Mouse (Mus musculus) large intestine, adult 2 months (tissue): ENCODE measurements at regions not wholly inside any gene's neighbourhood (a gene's known extent, or its start where the extent isn't known, plus 50 kb on each side); places are given as distances from the start of the nearest gene placed in this dataset.
A peak's percentile ranks its signal among the peaks of the same experiment; 100 is the strongest.

Experiments
- DNase-seq: peaks from one replicate; pipeline ENCODE4 v3.0.0-alpha.2; 2012; ENCODE audit warnings: low read depth, low spot score
- WGBS: fragments of 180-500 bp; shearing (Covaris S2); methylation state at CpG from one replicate; pipeline ENCODE4 v1.1.7; 2018; 5-methylcytosine and 5-hydroxymethylcytosine counted together

DNA sequence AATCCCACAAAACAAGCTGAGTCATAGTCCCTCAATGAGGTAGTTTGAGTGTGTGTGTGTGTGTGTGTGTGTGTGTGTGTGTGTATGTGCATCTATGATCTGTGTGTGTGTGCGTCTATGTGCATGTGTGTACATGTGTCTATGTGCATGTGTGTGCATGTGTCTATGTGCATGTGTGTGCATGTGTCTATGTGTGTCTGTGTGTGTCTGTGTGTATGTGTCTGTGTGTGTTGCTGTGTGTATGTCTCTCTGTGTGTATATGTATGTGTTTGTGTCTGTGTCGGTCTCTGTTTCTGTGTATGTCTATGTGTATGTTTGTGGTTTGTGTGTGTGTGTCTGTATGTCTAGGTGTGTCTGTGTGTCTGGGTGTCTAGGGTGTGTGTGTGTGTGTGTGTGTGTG lies 309.1 kb upstream of the Brinp3 start:
- 98% methylated on average over 2 of the region's 2 CpGs for WGBS
- DNase-seq: no peak

- no peak for DNase-seq
- WGBS: 77% methylated on average over 1 of the region's 1 CpGs
These were observed 282.9 kb upstream of the Brinp3 start for GRCm38 (mm10) chr1:146211646-146212045.

DNA sequence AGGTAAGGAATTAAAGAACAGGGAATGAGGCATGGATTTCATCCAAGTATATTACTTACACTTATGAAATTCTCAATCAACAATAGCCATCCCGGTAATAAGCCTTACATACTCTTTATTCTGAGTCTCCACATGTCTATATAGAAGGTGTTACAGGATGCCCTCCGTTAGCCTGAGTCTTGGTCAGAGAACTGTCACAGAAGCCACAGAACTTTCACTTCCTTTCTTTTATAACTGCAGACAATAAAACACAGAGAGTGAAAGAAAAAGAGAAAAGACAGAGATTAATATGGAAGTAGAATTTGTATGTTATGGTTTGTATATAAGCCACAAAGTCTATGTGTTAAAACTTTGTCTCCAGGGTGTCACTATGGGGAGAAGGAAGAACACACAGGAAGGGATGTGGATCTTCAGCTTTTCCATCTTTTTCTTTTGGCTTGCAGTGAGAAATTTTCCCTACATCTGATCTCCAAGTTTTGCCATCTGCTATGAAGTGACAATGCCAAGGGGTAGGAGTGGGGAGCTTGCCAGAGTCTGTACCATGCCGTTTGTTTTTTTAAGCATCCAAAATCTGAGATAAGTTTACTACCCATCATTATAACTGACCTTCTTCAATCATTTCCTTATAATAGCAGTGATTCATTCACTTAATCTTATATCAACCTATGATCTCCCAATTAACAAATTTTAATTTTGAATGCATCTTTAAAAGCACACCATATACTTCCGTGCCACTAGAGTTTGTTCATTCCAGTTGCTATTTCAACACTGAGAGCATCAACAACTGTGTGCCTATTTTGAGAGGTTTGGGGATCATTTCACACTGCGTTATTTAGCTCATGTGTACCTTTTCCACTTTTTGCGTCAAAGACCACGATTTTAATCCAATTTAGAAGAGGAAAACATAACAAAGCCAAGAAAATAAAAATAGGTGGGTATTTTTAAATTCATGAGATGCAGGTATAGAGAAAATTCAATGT lies 262.8 kb upstream of the Brinp3 start:
- no peak for DNase-seq
- WGBS: 78% methylated on average over 7 of the region's 7 CpGs

DNA sequence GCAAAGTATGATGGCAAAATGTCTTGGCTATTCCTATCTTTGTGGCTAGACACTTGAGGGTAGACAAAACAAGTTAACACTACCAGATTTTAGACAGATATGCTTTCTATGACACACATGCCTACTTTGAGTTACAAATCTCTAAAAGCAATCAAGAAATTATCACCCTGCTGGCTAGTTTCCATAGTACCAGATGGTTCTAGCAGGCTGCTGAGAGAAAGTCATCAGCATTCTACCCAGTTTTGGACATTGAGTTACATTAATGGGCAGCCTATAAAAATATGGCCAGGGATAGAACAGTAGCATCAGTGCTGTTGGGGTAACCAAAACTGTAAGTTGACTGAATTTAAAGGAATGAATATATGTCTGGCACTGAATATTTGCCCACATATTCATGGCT lies 234.2 kb upstream of the Brinp3 start:
- DNase-seq: no peak

- 88% methylated on average over 4 of the region's 4 CpGs for WGBS
- DNase-seq: no peak
These were observed 195.5 kb upstream of the Brinp3 start for GRCm38 (mm10) chr1:146299031-146299430.

- 84% methylated on average over 4 of the region's 4 CpGs for WGBS
- DNase-seq: no peak
These were observed 182.0 kb upstream of the Brinp3 start for GRCm38 (mm10) chr1:146312547-146312946.

DNA sequence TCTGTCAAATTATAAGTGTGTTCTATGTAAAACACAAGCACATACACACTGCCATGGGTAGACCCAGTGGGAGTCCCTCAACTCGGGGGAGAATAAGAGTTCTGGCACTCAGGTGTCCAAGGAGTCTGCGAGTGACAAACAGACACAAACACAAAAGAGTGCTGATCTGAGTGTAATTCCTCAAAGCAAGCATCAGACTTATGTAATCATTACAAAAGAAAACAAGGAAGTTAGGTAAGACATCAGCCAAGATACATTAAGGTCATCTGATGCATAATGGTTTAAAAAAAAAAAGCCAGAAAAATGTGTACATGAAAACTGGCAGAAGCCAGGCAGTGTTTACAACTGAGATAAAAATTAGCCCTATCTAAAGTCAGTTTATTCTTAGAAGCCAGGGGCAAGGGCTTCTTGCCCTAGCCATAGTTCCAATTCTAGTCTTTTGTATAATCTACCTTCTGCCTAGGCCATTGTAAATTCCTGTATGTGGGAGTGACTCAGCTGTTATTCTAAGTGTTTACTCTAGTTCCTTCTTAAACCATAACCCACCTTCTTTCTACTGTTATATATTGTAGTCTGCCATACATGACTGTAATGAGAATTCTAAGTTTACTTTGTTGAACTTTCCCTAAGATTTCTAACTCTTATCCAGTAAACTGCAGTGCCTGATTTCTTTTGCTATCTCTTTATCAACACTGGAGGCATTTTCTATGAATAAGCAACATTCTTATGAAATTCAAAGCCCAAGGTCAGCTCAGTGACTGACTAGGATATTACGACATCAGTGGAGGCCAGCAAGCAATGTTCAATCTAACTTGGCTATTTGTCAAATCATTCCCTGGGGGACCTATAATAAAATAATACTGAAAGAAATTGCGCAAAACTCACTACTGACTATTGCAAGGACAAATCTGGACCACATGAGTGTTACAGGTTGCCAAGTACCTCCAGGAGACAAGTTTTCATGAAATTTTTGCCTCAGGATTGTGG lies 178.1 kb upstream of the Brinp3 start:
- 62% methylated on average over 4 of the region's 4 CpGs for WGBS
- no peak for DNase-seq

GRCm38 (mm10) chr1:146322026-146322425 lies 172.5 kb upstream of the Brinp3 start:
- DNase-seq: peak; percentile 42
- 23% methylated on average over 1 of the region's 1 CpGs for WGBS

GRCm38 (mm10) chr1:146322862-146323261 lies 171.7 kb upstream of the Brinp3 start:
- DNase-seq: no peak

DNA sequence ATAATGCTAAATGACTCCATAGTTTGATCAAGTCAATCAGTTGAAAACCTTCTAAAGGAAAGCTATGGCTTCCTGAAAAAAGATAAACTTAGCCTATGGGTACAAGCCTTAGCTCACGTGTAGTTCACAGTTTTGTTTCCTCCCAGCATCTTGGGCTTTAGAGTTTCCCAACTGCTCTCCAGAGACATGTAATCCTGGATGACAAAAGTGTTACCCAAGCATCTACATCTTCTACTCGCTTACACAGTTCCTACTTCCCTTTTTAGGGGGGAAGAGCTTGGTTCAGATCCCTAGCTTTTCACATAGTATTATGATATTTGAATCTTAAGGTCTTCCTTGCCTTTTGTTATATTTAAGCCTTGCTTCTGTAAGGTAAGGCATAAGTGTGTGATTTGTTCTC lies 157.5 kb upstream of the Brinp3 start:
- DNase-seq: no peak
- 75% methylated on average over 2 of the region's 2 CpGs for WGBS

DNA sequence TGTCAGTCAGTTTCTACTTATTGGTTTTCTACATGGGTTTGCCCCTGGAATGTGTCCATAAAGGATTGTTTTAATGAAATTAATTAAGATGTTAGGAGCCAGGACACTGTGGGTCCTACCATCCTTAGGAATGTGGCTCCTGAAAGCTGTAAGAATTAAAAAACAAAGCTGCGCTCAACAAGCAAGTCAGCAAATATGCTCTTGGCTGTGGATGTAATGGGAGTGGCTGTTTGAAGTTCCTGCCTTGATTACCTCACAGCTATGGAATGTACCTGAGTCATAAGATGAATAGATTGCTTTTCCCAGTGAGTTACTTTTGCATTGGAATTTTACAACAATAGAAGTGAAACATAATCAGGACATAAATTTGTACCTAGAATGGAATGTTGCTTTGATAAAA lies 137.6 kb upstream of the Brinp3 start:
- WGBS: 29% methylated on average over 1 of the region's 1 CpGs

DNA sequence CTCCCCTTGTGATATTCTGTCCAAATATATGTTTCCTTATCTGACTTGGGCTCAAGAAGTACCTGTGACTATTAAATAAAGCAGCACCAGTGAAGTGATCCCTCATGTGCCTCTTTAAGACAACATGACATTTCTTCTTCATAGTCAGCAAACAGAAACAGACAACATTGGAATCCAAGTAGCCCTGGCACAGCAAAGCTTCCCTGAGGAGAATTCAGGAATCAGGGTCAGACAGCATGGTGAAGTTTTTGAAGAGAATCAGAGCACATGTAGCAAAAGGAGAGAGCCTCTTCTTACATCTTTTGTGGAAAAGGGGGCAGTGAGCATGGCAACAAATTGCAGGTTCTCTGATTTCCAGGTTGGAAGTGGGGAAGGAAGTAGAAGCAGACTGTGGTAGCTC lies 136.3 kb upstream of the Brinp3 start:
- no peak for DNase-seq

More for the DNA sequence above, 137.6 kb upstream of the Brinp3 start:
- DNase-seq: peak; percentile 24

DNA sequence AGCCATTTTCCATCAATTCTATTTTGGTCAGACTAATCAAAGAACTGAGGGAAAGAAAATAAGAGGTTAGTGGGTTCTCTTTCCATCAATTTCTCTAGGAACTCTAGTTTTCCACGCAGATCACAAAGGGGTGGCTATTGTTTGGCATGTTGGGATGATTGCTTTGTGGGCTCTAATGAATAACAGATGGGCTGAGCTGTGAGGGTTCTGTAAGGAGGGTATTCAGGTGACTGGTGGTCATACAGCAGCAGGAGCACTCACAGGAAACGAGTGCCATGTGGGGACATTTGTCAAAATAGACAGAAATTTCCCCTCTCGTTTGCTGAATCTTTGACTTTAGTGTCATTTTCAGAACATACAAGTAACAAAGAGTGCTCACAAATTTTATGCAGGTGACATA lies 134.9 kb upstream of the Brinp3 start:
- WGBS: 56% methylated on average over 3 of the region's 3 CpGs
- no peak for DNase-seq

DNA sequence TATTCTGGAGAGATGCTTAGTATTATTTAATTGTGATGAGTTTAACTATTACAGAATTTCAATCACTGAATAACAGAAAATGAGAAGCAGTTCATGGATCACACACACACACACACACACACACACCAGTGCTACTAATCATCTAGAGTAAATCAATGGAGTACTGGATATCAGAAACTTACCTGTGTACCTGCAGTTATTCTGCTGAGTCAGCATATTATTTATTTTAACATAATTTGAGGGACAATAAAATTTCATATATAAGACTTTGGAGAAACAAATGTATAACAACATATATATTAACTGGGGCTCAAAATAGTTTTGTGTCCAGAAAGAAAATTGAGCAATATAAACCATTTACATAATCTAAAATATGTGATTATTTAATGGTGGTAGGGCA lies 134.4 kb upstream of the Brinp3 start:
- DNase-seq: no peak

DNA sequence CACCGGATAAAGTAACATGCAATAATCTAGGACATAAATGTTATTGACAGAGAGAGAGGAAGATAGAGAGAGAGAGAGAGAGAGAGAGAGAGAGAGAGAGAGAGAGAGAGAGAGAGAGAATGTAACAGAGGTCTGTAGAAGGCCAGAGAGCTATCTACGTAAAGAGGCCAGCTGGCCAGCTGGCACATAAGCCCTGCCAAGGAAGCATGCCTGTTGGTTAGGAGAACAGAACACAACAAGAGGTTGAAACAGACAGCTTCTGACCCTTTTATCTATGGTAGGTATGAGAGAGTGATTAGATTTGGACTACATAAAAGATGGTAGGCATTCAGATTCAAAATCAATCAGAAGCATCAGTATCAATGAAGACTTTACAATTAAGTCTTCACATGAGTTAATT lies 130.8 kb upstream of the Brinp3 start:
- 83% methylated on average over 2 of the region's 2 CpGs for WGBS
- no peak for DNase-seq
